Mouse (Mus musculus) ES-E14 (cell line): ENCODE data around the gene Nat8f6. TPM values are rescaled to one million over a fixed set of nuclear protein-coding genes. Genes with fewer than 3 reads are reported as not detected.
"Not testable (repeated sequence)": the region's sequence is repeated elsewhere in the genome, so short reads cannot be mapped to it uniquely, and the experiment has no call there.

Source experiments
- DNase-seq: peaks from one replicate; pipeline ENCODE4 v3.0.0-alpha.2; 2013; ENCODE audit warnings: low read depth, low spot score
- H3K27ac ChIP-seq: 2 replicates; pipeline ENCODE4 v1.5.1; 2012; ENCODE audit warnings: low read depth, mild to moderate bottlenecking, low read length, moderate library complexity, mixed read lengths; ENCODE audit not compliant: poor library complexity, insufficient read depth, severe bottlenecking
- H3K36me3 ChIP-seq: 2 replicates; pipeline ENCODE4 v1.6.1; 2012; ENCODE audit warnings: mild to moderate bottlenecking, low read length, moderate library complexity, mixed read lengths; ENCODE audit not compliant: control insufficient read depth, poor library complexity, insufficient read depth, severe bottlenecking
- H3K4me1 ChIP-seq, 2 experiments: fragments of 150-350 bp in 1 of 2; sonication (generic) in 1 of 2; 2 replicates each; pipeline ENCODE4 v1.6.1; 2012; ENCODE audit warnings: low read length in 2 of 2, mild to moderate bottlenecking in 1 of 2, mixed read lengths in 1 of 2; ENCODE audit not compliant: control insufficient read depth in 2 of 2, insufficient read depth in 2 of 2, poor library complexity in 1 of 2
- H3K4me3 ChIP-seq, 2 experiments: fragments of 150-350 bp in 1 of 2; sonication (generic) in 1 of 2; 2 replicates each; pipeline ENCODE4 v1.5.1; 2012; ENCODE audit warnings: low read length in 2 of 2, low read depth in 1 of 2, mild to moderate bottlenecking in 1 of 2, mixed read lengths in 1 of 2; ENCODE audit not compliant: insufficient read depth in 1 of 2, poor library complexity in 1 of 2, severe bottlenecking in 1 of 2
- H3K9ac ChIP-seq: 2 replicates; pipeline ENCODE4 v1.6.1; 2012; ENCODE audit warnings: low read depth, mild to moderate bottlenecking, low read length, mixed read lengths; ENCODE audit not compliant: poor library complexity, insufficient read depth, severe bottlenecking
- H3K9me3 ChIP-seq: fragments of 150-350 bp; sonication (generic); 2 replicates; pipeline ENCODE4 v1.6.1; 2012; ENCODE audit warnings: low read depth, mild to moderate bottlenecking, low read length; ENCODE audit not compliant: control insufficient read depth, insufficient read depth
- in situ Hi-C, 2 experiments: fragments of 600-800 bp; cut with MboI; formaldehyde crosslinking; loops; one replicate each; pipeline ENCODE4 v1.15.1; 2025; ENCODE audit warnings: low sequenced_read_pairs in 2 of 2, inconsistent platforms in 1 of 2; ENCODE audit not compliant: unreplicated experiment in 2 of 2
- total RNA-seq: library from RNA; depleted of rRNA; stranded (reverse); fragments of 300-350 nt; gene quantifications from 2 replicates; pipeline ENCODE4 v1.2.3, GENCODE M21; 2012; rRNA removed

Gene Nat8f6
- total RNA-seq, 1 experiment, result not detected

DNA sequence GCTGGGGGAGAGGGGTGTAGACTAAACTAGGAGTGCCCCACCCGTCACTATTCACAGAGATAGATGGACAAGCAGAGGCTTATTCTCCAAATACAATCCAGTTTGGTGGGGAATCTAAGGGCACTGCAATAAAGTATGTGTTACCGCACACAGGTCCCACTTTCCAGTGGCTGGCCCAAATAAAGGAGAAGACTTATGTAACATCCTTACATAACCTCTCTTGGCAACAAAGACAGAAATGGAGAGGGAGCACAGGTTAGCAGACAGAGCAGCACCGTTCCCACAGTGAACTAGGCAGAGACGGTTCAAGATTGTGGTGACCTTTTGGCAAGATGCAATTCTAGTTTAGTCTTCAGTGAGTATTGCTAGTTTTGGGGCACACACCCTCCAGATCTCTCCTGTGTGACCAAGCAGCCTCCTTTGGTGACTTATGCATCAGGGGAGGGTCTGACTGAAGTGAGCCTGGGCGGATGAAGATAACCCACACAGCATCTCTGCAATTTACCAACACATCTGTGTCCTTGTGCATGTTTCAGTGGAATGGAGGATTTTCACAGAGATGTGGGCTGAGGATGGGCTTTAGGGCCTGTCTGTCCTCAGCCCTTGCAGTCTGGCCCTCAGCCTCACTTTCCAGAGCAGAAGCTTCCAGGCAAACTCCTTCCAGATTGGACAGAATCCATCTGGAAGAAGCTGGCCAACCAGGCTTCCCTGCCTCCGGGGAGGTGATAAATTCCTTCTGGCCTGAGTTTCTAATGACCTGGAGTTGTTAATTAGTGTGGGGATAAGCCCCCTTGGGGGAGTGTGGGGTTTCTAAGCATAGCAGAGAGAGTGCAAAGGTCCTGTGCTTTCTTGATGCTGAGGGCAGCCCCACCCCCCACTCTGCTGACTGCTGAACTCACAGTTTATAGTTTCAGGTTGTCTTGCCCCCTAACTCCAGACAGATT, 57.4 kb downstream of the Nat8f6 start:
- H3K9me3 ChIP-seq, H3K27ac ChIP-seq, DNase-seq, H3K36me3 ChIP-seq, in situ Hi-C loops, H3K4me3 ChIP-seq, H3K4me1 ChIP-seq, H3K9ac ChIP-seq: not testable (repeated sequence)

DNA sequence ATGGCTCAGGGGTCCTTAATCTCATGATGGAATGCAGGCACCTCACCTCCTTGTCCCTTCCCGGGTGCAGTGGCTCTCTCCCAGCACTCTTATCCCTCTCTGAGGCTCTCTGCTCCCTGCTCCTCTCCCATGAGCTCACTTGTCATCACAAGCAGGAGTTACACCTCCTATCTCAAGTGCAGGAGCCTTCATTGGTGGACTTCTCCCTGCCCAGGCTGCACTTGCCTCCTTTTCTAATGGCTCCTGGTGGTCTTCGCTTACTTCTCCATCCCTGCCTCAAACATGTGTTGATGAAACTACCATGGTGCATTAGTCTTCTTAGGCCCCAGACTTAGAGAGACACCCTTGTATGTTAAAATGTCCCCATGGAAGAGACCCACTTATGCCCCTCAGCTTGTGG, 58.1 kb downstream of the Nat8f6 start:
- DNase-seq, in situ Hi-C loops, H3K9me3 ChIP-seq, H3K9ac ChIP-seq, H3K36me3 ChIP-seq, H3K4me3 ChIP-seq, H3K27ac ChIP-seq, H3K4me1 ChIP-seq: not testable (repeated sequence)

Other genes starting within 250 kb of the Nat8f6 start
- 22.0 and 23.4 TPM in 2 replicates for gene Alms1, start 233.4 kb downstream of the Nat8f6 start, total RNA-seq
- not detected in 2 replicates for gene Nat8f7, start 107.7 kb downstream of the Nat8f6 start, total RNA-seq
- gene Nat8f3, start 55.2 kb downstream of the Nat8f6 start, total RNA-seq, result 0.21 TPM in 1 of 2 replicates, not detected in the other
- not detected in 2 replicates for gene Nat8f5, start within 50 bp of the Nat8f6 start, total RNA-seq
- not detected in 2 replicates for gene Nat8, start 11.1 kb upstream of the Nat8f6 start, total RNA-seq
- gene Nat8f2, start 48.2 kb upstream of the Nat8f6 start, total RNA-seq, result 1.0 and 2.1 TPM in 2 replicates
- gene Nat8f4, start 83.9 kb upstream of the Nat8f6 start, total RNA-seq, result 6.0 and 6.8 TPM in 2 replicates
- 17.2 and 25.3 TPM in 2 replicates for gene Tprkb, start 90.9 kb upstream of the Nat8f6 start, total RNA-seq
- 1.1 and 2.7 TPM in 2 replicates for gene Nat8f1, start 94.7 kb upstream of the Nat8f6 start, total RNA-seq
- gene Dusp11, start 140.7 kb upstream of the Nat8f6 start, total RNA-seq, result 28.8 and 29.4 TPM in 2 replicates
- gene Figla, start 195.2 kb upstream of the Nat8f6 start, total RNA-seq, result 0.58 TPM in 1 of 2 replicates, not detected in the other
- 0.74 and 2.5 TPM in 2 replicates for gene Add2, start 207.7 kb upstream of the Nat8f6 start, total RNA-seq